Comparison of ENCODE assay signal across 13 mouse cellular contexts in the genomic region with DNA sequence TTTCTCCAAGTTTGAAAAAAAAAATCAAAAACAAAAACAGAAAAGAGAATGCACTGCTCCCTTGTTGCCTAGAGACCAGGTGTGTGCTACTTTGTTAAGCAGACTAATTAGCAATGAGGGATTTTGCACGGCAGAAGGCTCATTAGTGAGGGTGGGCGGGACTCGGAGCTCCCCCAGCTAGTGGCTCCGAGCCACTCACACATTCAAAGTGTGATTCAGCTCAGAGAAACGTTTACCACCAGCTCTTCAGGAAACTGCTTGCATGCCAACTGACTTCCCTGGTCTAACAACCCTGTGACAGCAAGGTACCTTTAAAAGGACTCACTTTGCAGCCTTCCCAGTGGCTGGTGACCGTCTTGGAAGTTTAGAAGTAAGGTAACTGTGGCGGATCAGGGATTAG. TPM values are rescaled to one million over a fixed set of nuclear protein-coding genes. Genes with fewer than 3 reads are reported as not detected.
DNase-seq lines count a peak whose midpoint lies in the region; TF ChIP-seq lines count a peak whose summit lies in the region.
"Had no signal": no experiment of that assay in that cellular context is flagged by ENCODE, and none has a peak within 500 bp of the region (broad histone marks: within the 10 kb centered on the region; RNA-seq: fewer than 3 reads in every experiment).

No protein-coding gene starts in this region.

- no peak overlapping the region for H3K4me3 ChIP-seq in gastrocnemius, adult 2 months
- H3K4me3 ChIP-seq: embryonic facial prominence, embryonic 15.5 days; liver, embryonic 13.5 days had no signal

- H3K27ac ChIP-seq in gastrocnemius, adult 2 months = no peak overlapping the region
- H3K27ac ChIP-seq: embryonic facial prominence, embryonic 15.5 days; liver, embryonic 13.5 days had no signal

- intact Hi-C loops in left cerebral cortex, postnatal 14 days (cut with DNase I) = no loop called here
- intact Hi-C loops in gastrocnemius, adult 2 months (cut with DNase I) = loop anchor here (10.0 kb wide), 1 partner anchor 237 kb away; no protein-coding TSS in a partner anchor

- TF ChIP-seq CTCF in gastrocnemius, adult 2 months (IDR thresholded peaks at IDR 0.05) = no peak

- peak; percentile 39 to 49 for DNase-seq in cerebellum, postnatal 10 days
- DNase-seq in cerebellum, adult 9-11 months = no peak
- peak; percentile 73 for DNase-seq in Muller cell, postnatal 12 days (ENCODE audit: inconsistent ontology term)
- DNase-seq in layer of hippocampus, adult 11-12 months (ENCODE audit: low spot score) = peak; percentile 72
- DNase-seq in left cerebral cortex, postnatal 14 days (ENCODE audit: low spot score in 2 of 2) = peak; percentile 67 to 73
- no peak for DNase-seq in lung, postnatal 4 days
- DNase-seq in kidney, postnatal 14 days = no peak
- DNase-seq in gastrocnemius, adult 2 months = no peak
- DNase-seq: heart, adult 11 months; heart, postnatal 36 days; kidney, postnatal 25 days; liver, embryonic 13.5 days had no signal

RNA-seq across cellular contexts. Expression of a gene that starts 58.1 kb away (rescaled TPM):
- total RNA-seq in left cerebral cortex, postnatal 14 days (2021) = 10 to 100 TPM; 52.9 to 54.5 TPM
- 1 to 10 TPM in 1 of 2 experiments, under 1 TPM in 1; 0.51 to 4.4 TPM for total RNA-seq in gastrocnemius, adult 2 months (2021)

Comparison
In these comparisons a context has a peak if more than half of its experiments do, and no peak if none do; other contexts are left out.
1. DNase-seq: peak in cerebellum, postnatal 10 days (2 of 2), Muller cell, postnatal 12 days (single experiment), layer of hippocampus, adult 11-12 months (single experiment) and left cerebral cortex, postnatal 14 days (2 of 2); none in cerebellum, adult 9-11 months (single experiment), lung, postnatal 4 days (0 of 2), kidney, postnatal 14 days (single experiment) and gastrocnemius, adult 2 months (single experiment).
2. RNA of a gene that starts 58.1 kb away (total RNA-seq): 52.9 to 54.5 TPM in left cerebral cortex, postnatal 14 days; 0.51 to 4.4 TPM in gastrocnemius, adult 2 months; every median in the first group is over 10 times any median in the second.